In genomic region chr2:59470326-59471031, GRCm38 (mm10) we compare ENCODE assay signal across 9 mouse cellular contexts. TPM values are rescaled to one million over a fixed set of nuclear protein-coding genes. Genes with fewer than 3 reads are reported as not detected.
DNase-seq lines count a peak whose midpoint lies in the region; ATAC-seq and TF ChIP-seq lines count a peak whose summit lies in the region.
"Had no signal": no experiment of that assay in that cellular context is flagged by ENCODE, and none has a peak within 500 bp of the region (broad histone marks: within the 10 kb centered on the region; RNA-seq: fewer than 3 reads in every experiment).

No protein-coding gene starts in this region.

- H3K9ac ChIP-seq in hindbrain, postnatal 0 days (replicated peaks; ENCODE audit: low read length): no peak overlapping the region
- H3K9ac ChIP-seq: liver, embryonic 15.5 days had no signal

- no peaks in the 10 kb centered on the region for H3K9me3 ChIP-seq in hindbrain, postnatal 0 days (ENCODE audit: low read length)
- H3K9me3 ChIP-seq: liver, embryonic 15.5 days had no signal

- H3K27ac ChIP-seq in hindbrain, postnatal 0 days: peak overlapping the region; percentile 51; the same call in 1 of the 2 replicates
- H3K27ac ChIP-seq: liver, embryonic 15.5 days had no signal

- no peaks in the 10 kb centered on the region for H3K27me3 ChIP-seq in hindbrain, postnatal 0 days (ENCODE audit: insufficient read depth, low read length)
- H3K27me3 ChIP-seq: liver, embryonic 15.5 days had no signal

- peak; percentile 90 for DNase-seq in heart, adult 11 months
- DNase-seq in heart, adult 9 months (ENCODE audit: low spot score in 2 of 2): no peak
- peak; percentile 46 to 53 for DNase-seq in cerebellum, postnatal 25 days
- peak; percentile 9 for DNase-seq in hindbrain, postnatal 0 days (ENCODE audit: low spot score)
- peak; percentile 67 for DNase-seq in thymus, postnatal 14 days
- no peak for DNase-seq in gastrocnemius, postnatal 10 days
- DNase-seq in adipocyte (ENCODE audit: low spot score): no peak

- H3K36me3 ChIP-seq in hindbrain, postnatal 0 days (ENCODE audit: insufficient read depth, low read length): no peaks in the 10 kb centered on the region
- H3K36me3 ChIP-seq: liver, embryonic 15.5 days had no signal

- H3K4me3 ChIP-seq in hindbrain, postnatal 0 days (ENCODE audit: low read length): no peak overlapping the region
- H3K4me3 ChIP-seq: liver, embryonic 15.5 days had no signal

- 0 out of 2 replicates have a peak, but pooled peaks cover 2% of the 10 kb centered on the region for H3K4me1 ChIP-seq in hindbrain, postnatal 0 days (ENCODE audit: insufficient read depth, low read length)
- H3K4me1 ChIP-seq: liver, embryonic 15.5 days had no signal

- WGBS in hindbrain, postnatal 0 days: 54% methylated on average over 11 of the region's 11 CpGs

- peak; percentile 36 for ATAC-seq in CD4-positive, CD25-positive, alpha-beta regulatory T cell, adult 4 months
- peak; percentile 27; the same call in 1 of the 2 replicates for ATAC-seq in hindbrain, postnatal 0 days

- TF ChIP-seq CTCF in hindbrain, postnatal 0 days (IDR thresholded peaks at IDR 0.05; ENCODE audit: low read depth): no peak

- no peak overlapping the region for H3K4me2 ChIP-seq in hindbrain, postnatal 0 days (ENCODE audit: low read depth, low read length)
- H3K4me2 ChIP-seq: liver, embryonic 15.5 days had no signal

RNA-seq across cellular contexts. Expression of gene Dapl1, which starts 14.0 kb away (rescaled TPM):
- polyA plus RNA-seq in CD4-positive, CD25-positive, alpha-beta regulatory T cell, adult 4 months (2017; shearing (Covaris generic)): 10 to 100 TPM; 20.9 to 26.8 TPM
- total RNA-seq in hindbrain, postnatal 0 days (2014; rRNA removed): 6.8 TPM in 1 of 2 replicates, not detected in the other
- 5.6 and 5.9 TPM in 2 replicates for polyA plus RNA-seq in hindbrain, postnatal 0 days (2015; fragmentation: Nextera tagmentation; extraction: Ambion mirVana)
- not detected for total RNA-seq in gastrocnemius, postnatal 10 days (2021)
- polyA plus RNA-seq: liver, embryonic 15.5 days had no signal

Comparison
In these comparisons a context has a peak if more than half of its experiments do, and no peak if none do; other contexts are left out.
1. DNase-seq: peak in heart, adult 11 months (single experiment), cerebellum, postnatal 25 days (2 of 2), hindbrain, postnatal 0 days (single experiment) and thymus, postnatal 14 days (single experiment); none in heart, adult 9 months (0 of 2), gastrocnemius, postnatal 10 days (single experiment) and adipocyte (single experiment).